Mouse (Mus musculus) spleen, embryonic (tissue): Measurements from ENCODE around the gene Vmn1r170.
"Not testable (repeated sequence)": the region's sequence is repeated elsewhere in the genome, so short reads cannot be mapped to it uniquely, and the experiment has no call there.

ENCODE experiments used
- CTCF ChIA-PET: fragments of 350-600 bp; sonication (Branson Sonifier 250); formaldehyde crosslinking; loops from one replicate; lab custom pipeline; 2022; lab: Charles Lee

Gene Vmn1r170

GRCm38 (mm10) chr7:23605875-23606274, at the start of gene Vmn1r170:
Vmn1r170 (plus strand) TSS chr7:23606175.
- CTCF ChIA-PET: not testable (repeated sequence)

GRCm38 (mm10) chr7:23575226-23575625, 30.7 kb upstream of the Vmn1r170 start, which contains the start of gene Vmn1r169:
Vmn1r169 (plus strand) TSS chr7:23575526.
- CTCF ChIA-PET: not testable (repeated sequence)

- CTCF ChIA-PET: no interaction called here
These were observed 24.4 kb downstream of the Vmn1r170 start, which contains the start of gene Vmn1r171 for GRCm38 (mm10) chr7:23630422-23630821. Vmn1r171 (plus strand) TSS chr7:23630722.
